In genomic region chr4:63494401-63494966, GRCm38 (mm10) we compare ENCODE assay signal across 8 mouse cellular contexts. TPM values are rescaled to one million over a fixed set of nuclear protein-coding genes. Genes with fewer than 3 reads are reported as not detected.
DNase-seq lines count a peak whose midpoint lies in the region; ATAC-seq and TF ChIP-seq lines count a peak whose summit lies in the region.

No protein-coding gene starts in this region.

- peaks cover 12% of the 10 kb centered on the region; the same call in 1 of the 2 replicates for H3K27me3 ChIP-seq in cerebellum, adult 2 months (ENCODE audit: control insufficient read depth, insufficient read depth, low read length)
- H3K27me3 ChIP-seq in limb, embryonic 10.5 days (ENCODE audit: low read depth, poor library complexity, severe bottlenecking) = 0 out of 2 replicates have a peak, but pooled peaks cover 15% of the 10 kb centered on the region
- 0 out of 2 replicates have a peak, but pooled peaks cover 3% of the 10 kb centered on the region for H3K27me3 ChIP-seq in stomach, embryonic 14.5 days (ENCODE audit: control insufficient read depth, insufficient read depth, low read length)

- no peaks in the 10 kb centered on the region for H3K4me1 ChIP-seq in cerebellum, adult 2 months (ENCODE audit: control insufficient read depth, insufficient read depth, low read length)
- H3K4me1 ChIP-seq in limb, embryonic 10.5 days = peaks cover 62% of the 10 kb centered on the region
- peaks cover 6% of the 10 kb centered on the region; the same call in 1 of the 2 replicates for H3K4me1 ChIP-seq in stomach, embryonic 14.5 days (ENCODE audit: control insufficient read depth, insufficient read depth, low read length)

- H3K36me3 ChIP-seq in limb, embryonic 10.5 days = peaks cover 10% of the 10 kb centered on the region; the same call in 1 of the 2 replicates
- no peaks in the 10 kb centered on the region for H3K36me3 ChIP-seq in stomach, embryonic 14.5 days (ENCODE audit: control insufficient read depth, insufficient read depth, low read length)

- no peak for TF ChIP-seq POLR2A in cerebellum, adult 2 months (IDR thresholded peaks at IDR 0.05; ENCODE audit: borderline replicate concordance, insufficient read depth, low read length)

- no peaks in the 10 kb centered on the region for H3K9me3 ChIP-seq in limb, embryonic 10.5 days (replicated peaks)
- H3K9me3 ChIP-seq in stomach, embryonic 14.5 days (ENCODE audit: control insufficient read depth, low read depth, low read length) = no peaks in the 10 kb centered on the region

- 3% methylated on average over 43 of the region's 43 CpGs for WGBS in cerebellum, adult 2 months
- 2% methylated on average over 43 of the region's 43 CpGs for WGBS in limb, embryonic 10.5 days
- WGBS in stomach, embryonic 14.5 days = 3% methylated on average over 43 of the region's 43 CpGs

- no peak overlapping the region for H3K27ac ChIP-seq in cerebellum, adult 2 months (ENCODE audit: insufficient read depth, low read length)
- H3K27ac ChIP-seq in limb, embryonic 10.5 days = peak overlapping the region; percentile 94
- no peak overlapping the region for H3K27ac ChIP-seq in stomach, embryonic 14.5 days (ENCODE audit: low read length)

- no peak for TF ChIP-seq CTCF in cerebellum, adult 2 months (IDR thresholded peaks at IDR 0.05; ENCODE audit: borderline replicate concordance, insufficient read depth, low read depth, low read length)

- peak overlapping the region; percentile 23 for H3K4me3 ChIP-seq in cerebellum, adult 2 months (replicated peaks; ENCODE audit: insufficient read depth, low read depth, low read length)
- peak overlapping the region; percentile 82 for H3K4me3 ChIP-seq in limb, embryonic 10.5 days
- peak overlapping the region; percentile 64 for H3K4me3 ChIP-seq in stomach, embryonic 14.5 days (ENCODE audit: low read depth, low read length)

- H3K4me2 ChIP-seq in stomach, embryonic 14.5 days (replicated peaks; ENCODE audit: low read depth, low read length) = peak overlapping the region; percentile 94

- H3K9ac ChIP-seq in stomach, embryonic 14.5 days (replicated peaks; ENCODE audit: low read depth, low read length) = peak overlapping the region; percentile 57; the same call in 1 of the 2 replicates

- intact Hi-C loops in left cerebral cortex, postnatal 25 days (cut with DNase I) = loop anchor here (10.0 kb wide), 1 partner anchor 350 kb away; no protein-coding TSS in a partner anchor

- no peak for ATAC-seq in cerebellum, adult (ENCODE audit: insufficient number of reproducible peaks, low FRiP score, low TSS enrichment)
- peak; percentile 40; the same call in 1 of the 2 replicates for ATAC-seq in stomach, embryonic 14.5 days (ENCODE audit: insufficient number of reproducible peaks, insufficient read depth, low FRiP score, low read depth)

- peak in 1 of 2 experiments; percentile 10 for DNase-seq in cerebellum, adult 2 months
- peak; percentile 45 for DNase-seq in right cerebral cortex, postnatal 25 days
- no peak for DNase-seq in right cerebral cortex, adult 18-20 months
- no peak for DNase-seq in limb, embryonic 10.5 days (ENCODE audit: low spot score)
- no peak for DNase-seq in left cerebral cortex, postnatal 25 days (ENCODE audit: low spot score in 2 of 2)
- no peak for DNase-seq in cerebellum, adult 8-10 months

RNA-seq across cellular contexts. Expression of gene Whrn, which starts 1.3 kb away (rescaled TPM):
- 91.9 and 101 TPM in 2 replicates for polyA plus RNA-seq in cerebellum, adult 2 months (2012; rRNA removed)
- 8.5 and 13.9 TPM in 2 replicates for polyA plus RNA-seq in limb, embryonic 10.5 days (2016; fragmentation: Nextera tagmentation; extraction: Ambion mirVana)
- 4.6 and 6.0 TPM in 2 replicates for polyA plus RNA-seq in stomach, embryonic 14.5 days (2014; fragmentation: Nextera tagmentation; extraction: Ambion mirVana)
- 10 to 100 TPM; 46.4 TPM for total RNA-seq in left cerebral cortex, postnatal 25 days (2021)

RNA-seq across cellular contexts. Expression of gene Atp6v1g1, which starts 50.1 kb away (rescaled TPM):
- 148 and 154 TPM in 2 replicates for polyA plus RNA-seq in cerebellum, adult 2 months (2012; rRNA removed)
- polyA plus RNA-seq in limb, embryonic 10.5 days (2016; fragmentation: Nextera tagmentation; extraction: Ambion mirVana) = 204 and 239 TPM in 2 replicates
- polyA plus RNA-seq in stomach, embryonic 14.5 days (2014; fragmentation: Nextera tagmentation; extraction: Ambion mirVana) = 267 and 268 TPM in 2 replicates
- 100 to 1,000 TPM; 144 to 147 TPM for total RNA-seq in left cerebral cortex, postnatal 25 days (2021)

Comparison
In these comparisons a context has a peak if more than half of its experiments do, and no peak if none do; other contexts are left out.
1. H3K4me3 ChIP-seq: peak in every context shown above with its lines; median percentile 82 in limb, embryonic 10.5 days; 64 in stomach, embryonic 14.5 days; 23 in cerebellum, adult 2 months.